Mouse (Mus musculus): ENCODE results near the gene Plekha7. TPM values are rescaled to one million over a fixed set of nuclear protein-coding genes. Genes with fewer than 3 reads are reported as not detected.

The Plekha7 gene
- total RNA-seq, 4 experiments from 2014 or later: 13.4 to 34.3 (median 26.8) TPM

- DNase-seq: no peak
Observed at GRCm38 (mm10) chr7:116247377-116247729, 60.8 kb downstream of the Plekha7 start.

- no peak for DNase-seq
Observed at GRCm38 (mm10) chr7:116246696-116247376, 61.3 kb downstream of the Plekha7 start.

- DNase-seq: no peak
Observed at GRCm38 (mm10) chr7:116245815-116246695, 62.1 kb downstream of the Plekha7 start.

GRCm38 (mm10) chr7:116244302-116245165, 63.6 kb downstream of the Plekha7 start:
- DNase-seq: no peak

- no peak for DNase-seq
Observed at GRCm38 (mm10) chr7:116242810-116243209, 65.4 kb downstream of the Plekha7 start.

GRCm38 (mm10) chr7:116241601-116242000, 66.6 kb downstream of the Plekha7 start:
- no peak for DNase-seq

- DNase-seq: no peak
Observed at GRCm38 (mm10) chr7:116240791-116241474, 67.2 kb downstream of the Plekha7 start.

GRCm38 (mm10) chr7:116240353-116240752, 67.8 kb downstream of the Plekha7 start:
- peak; percentile 69 for DNase-seq

- no peak for DNase-seq
Observed at GRCm38 (mm10) chr7:116238320-116238719, 69.9 kb downstream of the Plekha7 start.

- DNase-seq: no peak
Observed at GRCm38 (mm10) chr7:116237157-116237981, 70.8 kb downstream of the Plekha7 start.

GRCm38 (mm10) chr7:116236608-116237007, 71.6 kb downstream of the Plekha7 start:
- DNase-seq: no peak

GRCm38 (mm10) chr7:116234287-116234806, 73.8 kb downstream of the Plekha7 start:
- no peak for DNase-seq

GRCm38 (mm10) chr7:116230811-116231609, 77.2 kb downstream of the Plekha7 start:
- no peak for DNase-seq

GRCm38 (mm10) chr7:116226877-116227282, 81.3 kb downstream of the Plekha7 start:
- no peak for DNase-seq

- no peak for DNase-seq
Observed at GRCm38 (mm10) chr7:116226316-116226715, 81.9 kb downstream of the Plekha7 start.

GRCm38 (mm10) chr7:116224543-116224942, 83.6 kb downstream of the Plekha7 start:
- DNase-seq: no peak

- no peak for DNase-seq
Observed at GRCm38 (mm10) chr7:116223010-116223783, 85.0 kb downstream of the Plekha7 start.

- no peak for DNase-seq
Observed at GRCm38 (mm10) chr7:116222288-116223009, 85.7 kb downstream of the Plekha7 start.

GRCm38 (mm10) chr7:116221883-116222282, 86.3 kb downstream of the Plekha7 start:
- no peak for DNase-seq

Measured in adrenal gland, adult 8-10 months (tissue).